Mouse (Mus musculus) testis, adult 10 weeks (tissue): Measurements from ENCODE around the gene Grip2. TPM values are rescaled to one million over a fixed set of nuclear protein-coding genes. Genes with fewer than 3 reads are reported as not detected.

Experiments
- polyA plus RNA-seq: library from polyadenylated mRNA; stranded (reverse); fragments of 350-450 nt; fragmentation: Illumina TruSeq; extraction: RNeasy Lipid Tissue Mini Kit (QIAGEN cat#74804); gene quantifications from one replicate; pipeline ENCODE4 v1.2.3, GENCODE M21; 2014; ENCODE audit warnings: low read depth, low replicate concordance

The Grip2 gene
- not detected for polyA plus RNA-seq

GRCm38 (mm10) chr6:91827016-91827570 lies at the start of gene Grip2:
Grip2 (minus strand) TSS chr6:91827250.

Other genes with a start within 250 kb of the Grip2 start
- gene Slc6a6, start 143.2 kb downstream of the Grip2 start, polyA plus RNA-seq = 21.3 TPM
- gene Ccdc174, start 50.8 kb upstream of the Grip2 start, polyA plus RNA-seq = 121 TPM
- 137 TPM for gene 4930590J08Rik, start 75.6 kb upstream of the Grip2 start, polyA plus RNA-seq
- gene Fgd5, start 151.6 kb upstream of the Grip2 start, polyA plus RNA-seq = 1.2 TPM